Mouse (Mus musculus) urinary bladder, postnatal 0 days (tissue): ENCODE measurements around the gene Wdr38. TPM values are rescaled to one million over a fixed set of nuclear protein-coding genes. Genes with fewer than 3 reads are reported as not detected.

Experiments used
- polyA plus RNA-seq: library from polyadenylated mRNA; unstranded; fragments of >200 nt; fragmentation: Nextera tagmentation; extraction: Ambion mirVana; gene quantifications from 2 replicates; pipeline ENCODE4 v1.2.1, GENCODE M21; 2015

Wdr38 gene
- 0.79 and 1.1 TPM in 2 replicates for polyA plus RNA-seq

DNA sequence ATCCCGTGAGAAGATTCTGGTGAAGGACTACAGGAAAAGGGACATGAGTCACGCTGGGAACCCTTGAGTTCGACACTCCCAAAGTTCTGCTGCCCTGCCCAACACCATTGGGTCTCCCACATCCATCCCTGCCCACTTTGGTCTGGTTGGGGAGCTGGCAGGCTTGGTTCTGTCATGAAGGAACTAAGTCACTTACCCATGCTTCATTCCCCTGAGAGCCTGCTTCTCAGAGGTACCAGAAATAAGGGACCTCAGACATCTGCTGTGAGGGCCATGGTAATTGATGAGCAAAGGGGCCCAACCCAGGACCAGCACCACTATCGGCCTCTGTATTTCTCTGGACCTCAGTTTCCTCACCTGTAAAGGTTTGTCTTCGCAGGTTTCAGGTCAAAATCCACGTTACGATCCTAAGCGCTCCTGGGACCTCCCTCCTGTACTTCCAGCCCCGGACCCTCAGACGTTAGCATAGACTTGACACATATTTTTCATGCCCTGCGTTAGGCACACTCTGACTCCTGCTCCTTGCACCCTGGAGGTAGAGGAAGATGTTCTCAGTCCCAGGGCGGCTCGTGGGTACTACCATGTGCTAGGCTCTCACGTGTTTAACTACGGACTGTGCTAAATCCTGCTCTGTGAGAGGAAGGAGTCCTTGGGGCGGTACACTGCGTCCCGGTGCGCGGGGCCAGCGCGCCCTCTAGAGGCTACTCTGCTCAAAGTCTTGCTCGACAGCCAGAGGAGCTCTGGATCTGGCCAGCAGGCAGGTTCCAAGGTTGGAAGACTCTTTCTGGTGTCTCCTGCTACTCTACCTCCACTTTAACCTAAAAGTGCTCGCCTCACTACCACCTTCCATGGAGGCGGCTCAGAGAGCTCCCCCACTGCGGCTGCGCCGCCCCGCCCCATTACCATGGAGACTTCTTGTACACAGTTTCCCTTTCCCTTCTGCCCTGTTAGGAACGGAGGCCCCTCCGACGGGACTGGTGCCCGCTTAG lies at the start of gene Wdr38:
Gene Wdr38, plus strand, starts transcription at position 91 of the 989 bp plus-strand sequence.

DNA sequence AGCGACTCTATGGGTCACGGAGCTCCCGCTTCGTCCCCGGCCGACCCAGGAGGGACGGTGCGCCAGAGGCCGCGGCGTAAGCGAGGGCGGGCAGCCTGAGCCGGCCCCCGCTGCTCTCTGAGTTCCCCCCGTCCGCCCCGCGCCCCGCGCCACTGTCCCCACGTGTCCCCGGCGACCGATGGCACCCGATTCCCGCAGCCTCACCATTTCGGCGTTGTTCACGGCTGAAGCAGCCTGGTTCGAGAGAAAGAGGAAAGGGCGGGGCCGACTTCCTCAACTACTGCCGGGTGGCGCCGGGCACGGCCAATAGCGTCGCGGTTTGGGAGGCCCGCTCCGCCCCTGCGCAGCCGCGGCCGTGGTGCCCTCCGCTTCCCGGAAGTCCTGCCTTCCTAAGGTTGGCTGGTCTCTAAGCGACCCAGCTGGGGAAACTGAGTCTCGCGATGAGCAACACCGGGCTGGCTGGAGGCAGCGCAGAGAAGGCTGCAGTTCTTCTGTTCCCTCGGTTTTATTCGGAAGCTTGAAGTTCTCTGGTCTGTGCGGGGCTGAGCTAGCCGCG lies 7.7 kb downstream of the Wdr38 start, which contains the start of gene Arpc5l:
Gene Arpc5l, plus strand, starts transcription at position 469 of the 556 bp plus-strand sequence.

DNA sequence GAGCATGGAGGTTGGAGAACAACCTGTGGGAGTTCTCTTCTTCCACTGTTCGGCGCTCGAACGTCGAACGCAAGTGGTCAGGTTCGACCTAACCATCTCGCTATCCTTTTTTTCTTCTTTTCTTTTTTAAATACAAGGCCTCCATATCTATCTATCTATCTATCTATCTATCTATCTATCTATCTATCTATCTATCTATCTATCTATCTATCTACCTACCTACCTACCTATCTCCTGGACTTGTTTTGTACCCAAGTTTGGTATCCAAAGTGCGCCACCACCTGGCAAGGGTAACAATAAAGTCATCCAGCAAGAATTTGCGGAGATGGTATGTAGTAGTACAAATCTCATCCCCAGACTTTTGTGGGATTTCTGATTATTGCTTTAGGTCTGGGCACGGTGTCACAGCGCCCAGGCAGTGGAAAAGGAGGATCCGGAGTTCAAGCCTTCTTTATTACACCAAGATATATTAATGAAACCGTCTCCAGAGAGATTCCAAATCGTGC lies 8.4 kb downstream of the Wdr38 start, which contains the start of gene Rpl35:
Gene Rpl35, minus strand, starts transcription at position 51 of the 506 bp plus-strand sequence.

Other genes starting within 250 kb of the Wdr38 start
- gene Nr6a1, start 69.8 kb upstream of the Wdr38 start, polyA plus RNA-seq: 0.77 and 0.95 TPM in 2 replicates
- 3.9 and 4.6 TPM in 2 replicates for gene Olfml2a, start 65.5 kb upstream of the Wdr38 start, polyA plus RNA-seq
- 109 and 113 TPM in 2 replicates for gene Arpc5l, start 7.9 kb downstream of the Wdr38 start, polyA plus RNA-seq
- gene Rpl35, start 8.1 kb downstream of the Wdr38 start, polyA plus RNA-seq: 696 and 793 TPM in 2 replicates
- gene Golga1, start 68.1 kb downstream of the Wdr38 start, polyA plus RNA-seq: 14.6 and 15.0 TPM in 2 replicates
- gene Scai, start 193.3 kb downstream of the Wdr38 start, polyA plus RNA-seq: 5.0 and 5.1 TPM in 2 replicates
- gene Ppp6c, start 229.0 kb downstream of the Wdr38 start, polyA plus RNA-seq: 67.6 and 79.7 TPM in 2 replicates